Mouse (Mus musculus) macrophage (primary cell): ENCODE results near the gene Islr. TPM values are rescaled to one million over a fixed set of nuclear protein-coding genes. Genes with fewer than 3 reads are reported as not detected.

Experiments
- H3K27ac ChIP-seq: fragments of 350-480 bp; formaldehyde crosslinking; 2 replicates; pipeline ENCODE4 v1.9.0; 2021
- H3K36me3 ChIP-seq: fragments of 350-480 bp; formaldehyde crosslinking; 2 replicates; pipeline ENCODE4 v1.9.0; 2021; ENCODE audit errors: inconsistent target
- H3K4me3 ChIP-seq: fragments of 350-480 bp; formaldehyde crosslinking; 2 replicates; pipeline ENCODE4 v1.9.0; 2021; ENCODE audit errors: inconsistent target
- H3K79me2 ChIP-seq: fragments of 350-480 bp; formaldehyde crosslinking; 2 replicates; pipeline ENCODE4 v1.9.0; 2021; ENCODE audit errors: inconsistent target
- WGBS: methylation state at CpG from one replicate; pipeline ENCODE4 v1.1.7; 2026; ENCODE audit warnings: inconsistent platforms; ENCODE audit not compliant: missing documents; 5-methylcytosine and 5-hydroxymethylcytosine counted together
- polyA plus RNA-seq: library from polyadenylated mRNA; stranded (reverse); fragments of 250-400 nt; gene quantifications from 3 replicates; pipeline ENCODE4 v1.2.4, GENCODE M21; 2018; ENCODE audit warnings: inconsistent platforms

Gene Islr
- polyA plus RNA-seq, 1 experiment from 2014 or later, result not detected

DNA sequence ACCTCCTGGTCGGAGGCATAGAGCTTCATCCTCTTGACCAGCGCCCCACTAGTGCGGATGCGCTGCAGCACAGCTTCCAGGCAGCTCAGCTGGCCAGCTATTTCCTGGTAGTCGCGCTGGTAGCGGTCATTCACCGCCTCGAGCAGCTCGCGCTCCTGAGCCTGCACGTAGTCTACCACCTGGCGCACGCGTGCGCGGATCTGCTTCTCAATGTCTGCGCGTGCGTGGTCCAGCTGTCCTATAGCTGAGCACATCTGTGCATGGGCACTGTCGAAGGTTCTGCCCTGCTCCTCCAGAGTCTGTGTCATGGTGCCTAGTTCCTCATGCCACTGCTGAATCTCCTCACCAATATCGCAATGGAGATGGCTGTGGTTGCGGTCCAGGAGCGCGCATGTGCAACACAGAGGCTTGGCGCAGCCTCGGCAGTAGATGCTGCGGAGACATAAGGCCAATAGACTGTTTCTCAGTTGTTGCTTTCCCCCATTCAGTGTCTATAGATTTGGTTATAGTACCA, 30.5 kb upstream of the Islr start:
- Histone ChIP-seq H3K27ac (no peak overlapping the region), H3K79me2 (peaks cover 57% of the 10 kb centered on the region), H3K4me3 (no peak overlapping the region), H3K36me3 (peaks cover 45% of the 10 kb centered on the region)
- WGBS, result 91% methylated on average over 24 of the region's 28 CpGs

DNA sequence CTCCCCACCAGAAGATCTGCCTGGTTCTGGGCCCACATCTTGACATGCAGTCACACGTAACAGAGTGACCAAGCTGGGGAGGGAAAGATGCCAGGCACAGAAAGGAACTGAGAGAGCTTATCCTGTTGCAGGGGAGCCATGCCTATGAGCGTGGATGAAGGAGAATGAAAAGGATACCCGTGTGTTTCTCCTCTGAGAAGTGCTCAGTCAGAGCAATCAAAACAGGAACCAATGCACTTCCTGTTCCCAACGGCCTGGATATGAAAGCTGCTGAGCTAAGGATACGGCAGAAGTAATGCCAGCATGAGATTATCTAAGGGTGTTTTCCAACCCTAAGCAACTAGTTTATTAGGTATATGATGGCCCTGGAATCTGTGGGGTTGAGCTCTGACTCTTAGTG, 28.3 kb upstream of the Islr start:
- WGBS, result 0% methylated on average over 5 of the region's 5 CpGs
- Histone ChIP-seq H3K36me3 (peaks cover 58% of the 10 kb centered on the region), H3K4me3 (no peak overlapping the region), H3K27ac (peak overlapping the region; percentile 97), H3K79me2 (peaks cover 35% of the 10 kb centered on the region)

DNA sequence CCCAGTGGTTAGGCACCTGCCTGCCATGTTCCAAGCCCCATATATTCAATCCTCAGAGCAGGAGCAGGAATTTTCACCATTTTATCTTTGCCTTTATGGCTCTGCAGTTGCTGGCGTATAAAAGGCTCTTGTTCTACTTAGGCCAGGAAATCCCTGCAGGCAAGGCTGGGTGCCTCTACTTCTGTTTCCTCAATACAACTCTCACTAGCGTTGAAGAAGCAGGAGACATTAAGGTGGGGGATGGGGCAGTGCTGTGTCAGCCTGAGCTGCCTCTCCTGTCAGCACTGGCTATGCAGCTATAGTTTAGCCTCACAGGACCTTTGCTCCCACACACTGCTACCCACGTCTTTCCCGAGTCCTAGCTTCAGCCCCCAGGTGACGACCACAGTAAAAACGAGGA, 27.6 kb upstream of the Islr start:
- peaks cover 55% of the 10 kb centered on the region for H3K36me3 ChIP-seq
- no peak overlapping the region for H3K4me3 ChIP-seq
- H3K27ac ChIP-seq, result peak overlapping the region; percentile 97
- 15% methylated on average over 6 of the region's 6 CpGs for WGBS
- peaks cover 28% of the 10 kb centered on the region for H3K79me2 ChIP-seq

DNA sequence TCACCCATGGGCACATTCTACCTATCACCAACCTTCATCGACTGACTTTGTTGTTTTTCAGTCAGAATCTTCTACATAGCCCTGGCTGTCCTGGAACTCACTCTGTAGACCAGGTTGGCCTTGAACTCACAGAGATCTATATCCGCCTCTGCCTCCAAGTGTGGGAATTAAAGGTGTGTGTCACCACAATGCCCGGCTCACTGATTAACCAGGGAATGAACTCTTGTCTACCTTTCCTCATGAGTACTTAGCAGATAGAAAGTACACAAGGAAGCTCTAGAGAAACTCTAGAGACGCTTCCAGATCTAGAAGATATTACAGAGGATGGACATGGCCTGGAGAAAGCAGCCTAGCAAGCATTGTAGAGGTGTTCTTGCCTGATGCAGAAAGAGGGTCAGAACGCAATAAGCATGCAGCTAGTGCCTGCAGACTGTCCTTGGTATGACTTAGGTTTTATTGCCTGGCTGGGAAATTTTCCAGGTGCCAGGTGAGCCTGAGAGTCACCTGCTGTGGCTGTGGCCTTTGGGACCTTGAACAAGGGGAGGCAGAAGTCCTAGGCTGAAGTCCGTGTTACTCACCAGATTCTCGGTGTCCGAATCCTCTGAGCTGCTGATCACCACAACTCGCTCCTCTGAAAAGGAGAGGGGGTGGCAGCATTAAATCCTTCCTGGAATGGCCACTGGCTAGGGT, 24.8 kb upstream of the Islr start:
- H3K4me3 ChIP-seq, result no peak overlapping the region
- H3K79me2 ChIP-seq, result peaks cover under 1% of the 10 kb centered on the region; the same call in 1 of the 2 replicates
- H3K36me3 ChIP-seq, result peaks cover 59% of the 10 kb centered on the region
- 97% methylated on average over 9 of the region's 9 CpGs for WGBS
- H3K27ac ChIP-seq, result no peak overlapping the region

DNA sequence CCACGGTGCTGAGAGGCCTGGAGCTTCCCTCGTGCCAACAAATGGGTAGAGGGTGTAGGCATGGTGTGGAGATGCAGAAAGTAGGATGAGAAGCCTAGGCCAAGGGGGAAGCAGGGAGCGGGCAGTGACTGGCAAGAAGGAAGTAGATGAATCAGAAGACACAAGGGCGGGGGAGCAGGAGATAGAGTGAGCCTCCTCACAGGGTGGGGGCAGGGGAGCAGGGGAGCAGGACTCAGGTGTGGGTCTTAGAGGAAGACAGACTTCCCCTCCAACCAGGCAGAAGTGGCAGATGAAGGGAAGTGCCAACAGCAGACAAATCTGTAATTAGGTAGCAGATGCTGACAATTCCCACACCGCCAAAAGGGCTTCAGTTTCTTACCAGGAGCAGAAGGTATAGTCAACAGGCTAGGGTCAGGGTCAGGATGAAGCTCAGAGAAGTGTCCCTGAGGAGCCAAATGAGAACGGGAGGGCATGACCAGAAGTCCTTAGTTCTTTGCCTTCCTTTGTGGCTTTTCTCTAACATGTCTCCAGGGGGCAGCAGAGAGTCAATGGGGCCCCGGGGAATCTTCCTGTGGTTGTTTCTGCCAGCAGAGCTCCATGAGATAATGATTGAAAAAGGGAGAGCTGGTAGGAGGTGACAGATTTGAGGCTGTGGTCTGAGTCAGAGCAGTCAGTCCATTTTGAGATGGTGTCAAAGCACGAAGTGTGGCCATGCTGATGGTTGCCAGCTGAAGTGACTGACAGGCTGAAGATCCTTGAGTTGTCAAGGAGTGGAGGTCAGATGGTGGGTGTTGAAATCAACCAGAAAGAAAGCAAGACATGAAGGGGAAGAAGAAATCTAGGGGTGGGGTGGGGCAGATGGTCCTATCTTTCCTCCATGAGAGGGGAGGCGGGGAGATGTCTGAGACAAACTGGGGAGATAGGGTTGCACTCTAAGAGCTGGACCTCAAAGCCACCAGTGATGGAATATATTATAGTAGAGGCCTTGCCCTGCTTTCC, 22.1 kb upstream of the Islr start:
- Histone ChIP-seq H3K4me3 (no peak overlapping the region), H3K36me3 (peaks cover 84% of the 10 kb centered on the region), H3K79me2 (no peaks in the 10 kb centered on the region; the same call in 1 of the 2 replicates), H3K27ac (peak overlapping the region; percentile 82)
- 24% methylated on average over 9 of the region's 9 CpGs for WGBS

DNA sequence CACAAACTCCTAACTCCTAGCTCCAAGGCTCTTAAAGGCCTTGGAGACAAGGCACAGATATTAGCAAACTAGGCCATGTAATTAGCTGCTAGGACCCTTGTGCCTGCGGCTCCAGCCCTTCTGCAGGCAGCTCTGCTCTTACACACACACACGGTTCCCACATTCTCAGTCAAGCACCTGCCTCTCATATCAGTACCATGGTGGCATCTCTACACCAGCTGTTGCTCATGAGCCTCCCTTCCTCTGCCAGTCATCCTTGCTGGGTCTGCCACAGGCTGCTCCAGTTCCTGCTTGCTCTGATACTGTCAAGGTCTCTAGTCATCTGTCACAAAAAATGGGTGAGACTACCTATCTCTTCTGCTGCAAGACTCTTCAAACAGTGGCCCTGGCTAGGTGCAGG, 20.2 kb upstream of the Islr start:
- Histone ChIP-seq H3K4me3 (no peak overlapping the region), H3K79me2 (no peaks in the 10 kb centered on the region), H3K27ac (no peak overlapping the region), H3K36me3 (peaks cover 86% of the 10 kb centered on the region)
- WGBS, result 100% methylated on average over 1 of the region's 2 CpGs

DNA sequence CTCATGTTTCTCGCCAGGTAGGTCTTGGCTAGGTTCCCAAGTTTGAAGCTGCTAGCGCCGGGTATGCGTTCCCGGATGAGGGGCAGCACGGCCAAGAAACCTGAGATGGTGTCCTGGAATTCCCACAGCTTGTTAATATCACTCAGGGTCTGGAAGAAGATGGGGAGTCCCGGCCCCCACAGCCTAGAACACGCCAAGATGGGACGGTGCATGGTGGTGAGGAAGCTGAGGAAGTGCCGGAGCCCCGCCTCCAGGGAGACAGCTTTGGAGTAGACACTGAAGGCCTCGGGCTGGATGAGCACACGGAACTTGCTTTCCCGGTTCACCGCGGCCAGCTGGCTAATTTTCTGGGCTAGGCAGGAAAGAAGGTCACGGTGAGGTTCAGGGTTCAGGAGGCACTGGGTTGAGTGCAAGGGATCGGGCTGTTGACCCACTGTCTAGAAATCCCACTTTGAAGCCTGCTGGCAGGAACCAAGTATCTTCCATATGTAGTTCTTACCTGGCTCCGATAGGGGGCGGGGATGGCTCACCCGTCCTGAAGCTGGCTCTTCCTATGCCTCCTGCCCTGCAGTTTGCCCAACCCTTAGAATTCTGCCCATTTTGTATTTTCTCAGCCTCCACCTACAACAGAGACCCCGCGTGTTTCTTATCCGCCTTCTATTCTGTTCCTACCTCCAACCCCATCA, 16.3 kb upstream of the Islr start:
- peaks cover 69% of the 10 kb centered on the region for H3K36me3 ChIP-seq

DNA sequence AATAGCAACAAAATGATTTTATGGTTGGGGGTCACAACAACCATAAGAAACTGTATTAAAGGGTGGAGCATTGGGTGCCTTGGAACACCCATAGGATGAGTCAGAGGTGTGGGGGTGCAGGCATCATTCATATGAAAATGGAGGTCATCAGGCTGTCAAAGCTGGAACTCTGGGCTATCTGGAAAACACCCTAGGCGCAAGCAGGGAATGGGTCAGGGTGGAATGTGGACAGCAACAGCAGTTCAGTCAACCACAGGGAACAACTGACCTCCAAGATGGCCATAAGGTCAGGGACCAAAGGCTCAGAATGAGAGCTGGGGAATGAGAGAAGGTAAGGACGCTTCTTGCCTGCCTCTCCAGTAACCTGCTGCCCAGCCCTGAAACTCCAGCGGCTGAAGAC, 14.4 kb upstream of the Islr start:
- Histone ChIP-seq H3K36me3 (peaks cover 51% of the 10 kb centered on the region), H3K27ac (no peak overlapping the region), H3K79me2 (no peaks in the 10 kb centered on the region), H3K4me3 (no peak overlapping the region)
- WGBS, result 96% methylated on average over 3 of the region's 3 CpGs

More for the DNA sequence above, 16.3 kb upstream of the Islr start:
- no peak overlapping the region for H3K4me3 ChIP-seq
- H3K27ac ChIP-seq, result no peak overlapping the region
- WGBS, result 75% methylated on average over 21 of the region's 24 CpGs
- no peaks in the 10 kb centered on the region for H3K79me2 ChIP-seq

DNA sequence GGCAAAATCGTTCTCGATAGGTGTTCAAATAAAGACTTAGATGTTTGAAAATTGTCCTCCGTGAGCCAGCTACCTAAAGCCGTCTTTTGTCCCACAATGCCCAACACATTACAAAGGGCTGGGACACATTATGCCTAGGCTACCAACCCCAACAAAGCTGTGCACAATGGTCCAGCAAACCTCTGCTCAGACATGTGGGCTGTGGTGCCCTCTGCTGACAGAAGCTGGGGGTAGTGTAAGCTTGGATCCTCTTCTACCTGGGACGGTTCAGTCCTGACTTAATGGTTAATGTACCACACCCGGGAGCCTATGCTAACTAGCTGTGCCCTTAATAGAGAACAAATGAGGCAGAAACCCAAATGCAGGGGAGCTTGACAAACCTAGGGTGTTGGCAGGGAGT, 12.3 kb upstream of the Islr start:
- Histone ChIP-seq H3K36me3 (peaks cover 30% of the 10 kb centered on the region), H3K4me3 (no peak overlapping the region), H3K27ac (no peak overlapping the region), H3K79me2 (no peaks in the 10 kb centered on the region)
- 70% methylated on average over 6 of the region's 6 CpGs for WGBS

DNA sequence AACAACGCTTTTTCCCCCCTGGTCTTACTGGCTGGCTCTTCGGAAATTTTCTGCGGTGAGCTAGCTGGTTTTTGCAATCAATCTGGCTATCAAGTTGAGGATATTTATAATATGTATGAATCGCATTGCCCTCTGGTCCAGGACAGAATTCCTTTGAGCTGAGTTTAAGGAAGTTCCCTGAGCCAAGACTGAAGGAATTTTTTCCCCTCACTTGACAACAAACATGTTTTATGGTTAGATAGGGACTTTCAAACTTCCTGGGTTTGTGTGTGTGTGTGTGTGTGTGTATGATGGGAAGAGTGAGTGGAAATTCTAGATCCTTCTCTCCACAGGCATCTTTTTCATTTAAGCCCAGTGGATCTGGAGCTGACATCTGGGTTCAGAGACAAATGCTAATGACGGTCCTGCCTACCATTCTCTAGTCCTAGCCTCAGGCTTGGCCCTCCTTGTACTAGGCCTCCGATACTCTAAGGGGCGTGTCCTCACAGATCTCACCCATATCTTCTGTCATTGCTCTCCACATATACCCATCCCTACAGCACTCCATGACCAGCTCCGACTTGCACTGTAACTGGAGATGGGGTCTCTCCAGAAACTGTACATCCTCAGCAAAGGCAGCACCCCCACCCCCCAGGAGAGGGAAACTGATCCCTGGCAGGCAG, 10.5 kb upstream of the Islr start:
- no peaks in the 10 kb centered on the region for H3K79me2 ChIP-seq
- H3K4me3 ChIP-seq, result no peak overlapping the region
- H3K27ac ChIP-seq, result no peak overlapping the region
- peaks cover 12% of the 10 kb centered on the region for H3K36me3 ChIP-seq
- 52% methylated on average over 8 of the region's 8 CpGs for WGBS

DNA sequence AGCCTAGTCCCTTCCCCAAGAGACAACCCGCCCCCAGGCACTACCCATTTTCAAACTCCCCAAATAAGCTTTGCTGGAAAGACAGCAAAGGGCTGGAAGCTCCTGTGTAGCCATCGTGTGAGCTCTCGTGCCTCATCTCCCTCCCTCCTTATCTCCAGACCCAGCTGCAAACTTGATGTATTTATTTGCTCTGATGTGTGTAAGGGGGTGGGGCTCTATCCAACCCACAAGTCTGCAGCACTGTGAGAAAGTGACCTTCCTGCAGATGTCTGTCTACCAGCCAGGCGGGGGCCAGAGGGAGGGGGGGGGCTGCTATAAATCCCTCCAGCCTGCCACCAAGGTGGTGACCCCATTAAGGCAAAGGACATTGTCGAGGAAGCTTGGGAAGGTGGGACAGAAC, 9.8 kb upstream of the Islr start:
- Histone ChIP-seq H3K27ac (no peak overlapping the region), H3K36me3 (peaks cover 4% of the 10 kb centered on the region; the same call in 1 of the 2 replicates), H3K79me2 (no peaks in the 10 kb centered on the region), H3K4me3 (no peak overlapping the region)
- 21% methylated on average over 5 of the region's 5 CpGs for WGBS

DNA sequence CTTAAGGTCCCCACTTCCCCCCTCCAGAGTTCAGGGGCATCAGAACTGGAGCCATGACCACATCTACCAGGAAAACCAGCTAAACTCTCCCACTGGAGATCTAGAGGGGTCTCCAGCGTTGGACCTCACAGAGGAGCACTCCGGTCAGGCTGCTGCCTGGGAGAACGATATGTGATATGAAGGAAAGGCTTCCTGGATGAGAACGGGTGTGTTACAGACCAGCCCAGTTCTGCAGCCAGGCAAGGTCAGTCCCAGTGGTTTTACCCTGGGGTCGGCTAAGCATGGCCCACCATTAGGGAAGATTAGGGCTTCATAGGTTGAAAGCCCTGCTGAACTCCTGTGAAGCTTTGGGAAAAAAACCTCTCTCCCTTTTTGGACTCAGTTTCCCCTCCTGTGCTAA, 9.3 kb upstream of the Islr start:
- 69% methylated on average over 5 of the region's 5 CpGs for WGBS
- Histone ChIP-seq H3K36me3 (no peaks in the 10 kb centered on the region), H3K4me3 (no peak overlapping the region), H3K27ac (no peak overlapping the region), H3K79me2 (no peaks in the 10 kb centered on the region)

DNA sequence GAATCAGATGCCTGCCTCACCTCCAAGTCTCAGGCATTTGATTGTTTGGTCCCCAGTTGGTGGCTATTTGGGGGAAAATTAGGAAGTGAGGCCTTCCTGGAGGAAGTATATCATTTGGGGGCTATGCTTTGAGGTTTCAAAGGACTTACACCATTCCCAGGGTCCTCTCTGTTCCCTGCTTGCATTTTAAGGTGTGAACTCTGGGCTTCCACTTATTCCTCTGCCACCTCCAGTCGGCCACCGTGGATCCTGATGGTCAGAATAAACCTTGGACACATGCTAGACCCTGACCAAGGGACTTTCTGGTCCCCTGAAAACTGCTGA, 6.2 kb upstream of the Islr start:
- Histone ChIP-seq H3K4me3 (no peak overlapping the region), H3K79me2 (no peaks in the 10 kb centered on the region), H3K36me3 (no peaks in the 10 kb centered on the region), H3K27ac (no peak overlapping the region)
- 53% methylated on average over 2 of the region's 2 CpGs for WGBS
